Mouse (Mus musculus): ENCODE measurements around the gene Ppil4. TPM values are rescaled to one million over a fixed set of nuclear protein-coding genes. Genes with fewer than 3 reads are reported as not detected.

Gene Ppil4
- polyA plus RNA-seq, 2 experiments = 9.4 to 20.7 TPM

- no peak for TF ChIP-seq EP300 (IDR thresholded peaks at IDR 0.05; ENCODE audit: low read depth)
- no peak for TF ChIP-seq CTCF (IDR thresholded peaks at IDR 0.05; ENCODE audit: low read depth)
- H3K27me3 ChIP-seq (ENCODE audit: control insufficient read depth, insufficient read depth, low read length) = no peaks in the 10 kb centered on the region
- DNase-seq (ENCODE audit: low read depth in 3 of 3, low spot score in 3 of 3) = no peak
- H3K36me3 ChIP-seq (replicated peaks; ENCODE audit: control insufficient read depth, insufficient read depth, low read depth) = no peaks in the 10 kb centered on the region
- no peaks in the 10 kb centered on the region for H3K9me3 ChIP-seq (ENCODE audit: control insufficient read depth, low read length)
- peaks cover 0 to 2% of the 10 kb centered on the region in 2 experiments; a peak in 1 of 4 replicates for H3K4me1 ChIP-seq (replicated peaks; ENCODE audit: control insufficient read depth in 2 of 2, insufficient read depth in 2 of 2, low read length in 1 of 2)
- H3K4me2 ChIP-seq (ENCODE audit: low read depth) = no peak overlapping the region
- H3K4me3 ChIP-seq (ENCODE audit: insufficient read depth in 1 of 2, low read depth in 2 of 2, low read length in 2 of 2) = no peak overlapping the region
- no peak overlapping the region for H3K9ac ChIP-seq (replicated peaks)
- no peak overlapping the region for H3K27ac ChIP-seq
- WGBS (ENCODE audit: insufficient replicate concordance) = 27% methylated on average over 2 of the region's 2 CpGs
- ATAC-seq (ENCODE audit: insufficient read depth) = no peak
Measured at GRCm38 (mm10) chr10:7847166-7847605, 54.5 kb downstream of the Ppil4 start.

GRCm38 (mm10) chr10:7851891-7852290, 59.2 kb downstream of the Ppil4 start:
- H3K4me1 ChIP-seq (replicated peaks; ENCODE audit: control insufficient read depth in 2 of 2, insufficient read depth in 2 of 2, low read length in 1 of 2) = 0 out of 4 replicates have a peak, but pooled peaks cover 0 to 2% of the 10 kb centered on the region in 2 experiments
- no peak overlapping the region for H3K4me2 ChIP-seq (ENCODE audit: low read depth)
- ATAC-seq (ENCODE audit: insufficient read depth) (no peak), DNase-seq (ENCODE audit: low read depth in 3 of 3, low spot score in 3 of 3) (no peak)
- H3K9ac ChIP-seq (replicated peaks) = no peak overlapping the region
- no peaks in the 10 kb centered on the region for H3K27me3 ChIP-seq (ENCODE audit: control insufficient read depth, insufficient read depth, low read length)
- H3K27ac ChIP-seq = no peak overlapping the region
- H3K9me3 ChIP-seq (ENCODE audit: control insufficient read depth, low read length) = no peaks in the 10 kb centered on the region
- no peak overlapping the region for H3K4me3 ChIP-seq (ENCODE audit: insufficient read depth in 1 of 2, low read depth in 2 of 2, low read length in 2 of 2)
- no peaks in the 10 kb centered on the region for H3K36me3 ChIP-seq (replicated peaks; ENCODE audit: control insufficient read depth, insufficient read depth, low read depth)
- no peak for TF ChIP-seq EP300 (IDR thresholded peaks at IDR 0.05; ENCODE audit: low read depth)
- TF ChIP-seq CTCF (IDR thresholded peaks at IDR 0.05; ENCODE audit: low read depth) = no peak
- WGBS (ENCODE audit: insufficient replicate concordance) = 38% methylated on average over 3 of the region's 3 CpGs

GRCm38 (mm10) chr10:7860494-7860893, 67.8 kb downstream of the Ppil4 start:
- WGBS (ENCODE audit: insufficient replicate concordance) = 57% methylated on average over 7 of the region's 7 CpGs

GRCm38 (mm10) chr10:7861259-7861936, 68.7 kb downstream of the Ppil4 start:
- H3K9ac ChIP-seq (replicated peaks) = no peak overlapping the region
- H3K27me3 ChIP-seq (ENCODE audit: control insufficient read depth, insufficient read depth, low read length) = no peaks in the 10 kb centered on the region
- no peaks in the 10 kb centered on the region for H3K4me1 ChIP-seq (replicated peaks; ENCODE audit: control insufficient read depth in 2 of 2, insufficient read depth in 2 of 2, low read length in 1 of 2)
- H3K9me3 ChIP-seq (ENCODE audit: control insufficient read depth, low read length) = no peaks in the 10 kb centered on the region
- DNase-seq (ENCODE audit: low read depth in 3 of 3, low spot score in 3 of 3) = no peak
- TF ChIP-seq CTCF (IDR thresholded peaks at IDR 0.05; ENCODE audit: low read depth) (no peak), EP300 (IDR thresholded peaks at IDR 0.05; ENCODE audit: low read depth) (no peak)
- no peak overlapping the region for H3K4me3 ChIP-seq (ENCODE audit: insufficient read depth in 1 of 2, low read depth in 2 of 2, low read length in 2 of 2)
- no peaks in the 10 kb centered on the region for H3K36me3 ChIP-seq (replicated peaks; ENCODE audit: control insufficient read depth, insufficient read depth, low read depth)
- no peak for ATAC-seq (ENCODE audit: insufficient read depth)
- no peak overlapping the region for H3K4me2 ChIP-seq (ENCODE audit: low read depth)
- 71% methylated on average over 14 of the region's 14 CpGs for WGBS (ENCODE audit: insufficient replicate concordance)
- H3K27ac ChIP-seq = no peak overlapping the region

More at GRCm38 (mm10) chr10:7860494-7860893, 67.8 kb downstream of the Ppil4 start:
- TF ChIP-seq EP300 (IDR thresholded peaks at IDR 0.05; ENCODE audit: low read depth) = no peak
- TF ChIP-seq CTCF (IDR thresholded peaks at IDR 0.05; ENCODE audit: low read depth) = no peak
- Histone ChIP-seq H3K4me1 (replicated peaks; ENCODE audit: control insufficient read depth in 2 of 2, insufficient read depth in 2 of 2, low read length in 1 of 2) (no peaks in the 10 kb centered on the region), H3K27ac (no peak overlapping the region), H3K4me3 (ENCODE audit: insufficient read depth in 1 of 2, low read depth in 2 of 2, low read length in 2 of 2) (no peak overlapping the region), H3K27me3 (ENCODE audit: control insufficient read depth, insufficient read depth, low read length) (no peaks in the 10 kb centered on the region), H3K4me2 (ENCODE audit: low read depth) (no peak overlapping the region), H3K36me3 (replicated peaks; ENCODE audit: control insufficient read depth, insufficient read depth, low read depth) (no peaks in the 10 kb centered on the region), H3K9ac (replicated peaks) (no peak overlapping the region), H3K9me3 (ENCODE audit: control insufficient read depth, low read length) (no peaks in the 10 kb centered on the region)
- DNase-seq (ENCODE audit: low read depth in 3 of 3, low spot score in 3 of 3) = no peak
- no peak for ATAC-seq (ENCODE audit: insufficient read depth)

- no peak for DNase-seq (ENCODE audit: low read depth in 3 of 3, low spot score in 3 of 3)
- Histone ChIP-seq H3K27ac (no peak overlapping the region), H3K27me3 (ENCODE audit: control insufficient read depth, insufficient read depth, low read length) (peaks cover 5% of the 10 kb centered on the region), H3K36me3 (replicated peaks; ENCODE audit: control insufficient read depth, insufficient read depth, low read depth) (no peaks in the 10 kb centered on the region), H3K9ac (replicated peaks) (no peak overlapping the region), H3K4me3 (ENCODE audit: insufficient read depth in 1 of 2, low read depth in 2 of 2, low read length in 2 of 2) (no peak overlapping the region), H3K4me2 (ENCODE audit: low read depth) (no peak overlapping the region), H3K4me1 (replicated peaks; ENCODE audit: control insufficient read depth in 2 of 2, insufficient read depth in 2 of 2, low read length in 1 of 2) (no peaks in the 10 kb centered on the region), H3K9me3 (ENCODE audit: control insufficient read depth, low read length) (no peaks in the 10 kb centered on the region)
- TF ChIP-seq EP300 (IDR thresholded peaks at IDR 0.05; ENCODE audit: low read depth) (no peak), CTCF (IDR thresholded peaks at IDR 0.05; ENCODE audit: low read depth) (no peak)
- WGBS (ENCODE audit: insufficient replicate concordance) = 80% methylated on average over 25 of the region's 25 CpGs
- ATAC-seq (ENCODE audit: insufficient read depth) = no peak
Measured at GRCm38 (mm10) chr10:7861937-7862657, 69.4 kb downstream of the Ppil4 start.
